Mouse (Mus musculus): ENCODE results near the gene Krtap5-4. TPM values are rescaled to one million over a fixed set of nuclear protein-coding genes. Genes with fewer than 3 reads are reported as not detected.
"Not testable (repeated sequence)": the region's sequence is repeated elsewhere in the genome, so short reads cannot be mapped to it uniquely, and the experiment has no call there.

The Krtap5-4 gene
- polyA plus RNA-seq, 1 experiment from 2014 or later, result not detected

DNA sequence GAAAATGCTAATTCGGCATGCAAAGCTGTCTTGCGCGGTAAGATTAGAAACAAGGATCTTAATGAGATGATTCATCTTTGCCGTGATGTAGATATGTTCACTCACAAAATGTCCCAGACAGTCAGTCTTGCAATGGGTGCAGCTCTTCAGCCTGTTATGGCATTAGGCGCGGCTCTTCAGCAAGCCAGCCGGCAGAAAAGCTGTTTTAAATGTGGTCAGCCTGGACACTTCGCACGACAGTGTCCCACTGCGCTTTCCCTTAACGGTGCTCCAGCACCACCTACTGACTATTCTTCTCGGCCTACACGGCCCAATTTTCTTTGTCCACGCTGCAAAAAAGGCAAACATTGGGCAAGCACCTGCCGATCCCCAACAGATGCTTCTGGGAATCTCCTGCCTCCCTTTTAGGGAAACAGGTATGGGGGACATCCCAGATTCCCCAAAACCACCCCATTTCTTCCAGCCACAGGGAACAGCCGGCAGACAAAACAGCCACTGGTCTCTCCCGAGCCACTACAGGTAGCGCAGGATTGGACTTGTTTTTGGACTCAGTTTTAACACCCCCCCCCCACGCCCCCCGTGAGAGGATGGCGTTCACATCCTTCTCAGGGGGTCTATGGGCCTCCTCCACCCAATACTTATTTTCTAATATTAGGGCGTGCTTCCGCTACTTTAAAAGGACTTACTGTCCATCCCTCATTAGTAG, 18.1 kb upstream of the Krtap5-4 start:
- H3K27ac ChIP-seq (ENCODE audit: low read depth, low read length), result peak overlapping the region; percentile 46
- H3K36me3 ChIP-seq (ENCODE audit: control insufficient read depth, insufficient read depth, low read length), result no peaks in the 10 kb centered on the region
- no peaks in the 10 kb centered on the region for H3K27me3 ChIP-seq (replicated peaks; ENCODE audit: control insufficient read depth, insufficient read depth, low read length)
- ATAC-seq, result peak; percentile 82
- H3K4me2 ChIP-seq (ENCODE audit: low read length), result peak overlapping the region; percentile 93
- WGBS, result 21% methylated on average over 23 of the region's 23 CpGs
- peak overlapping the region; percentile 2 for H3K9ac ChIP-seq (ENCODE audit: low read depth, low read length)
- no peaks in the 10 kb centered on the region for H3K9me3 ChIP-seq (ENCODE audit: control insufficient read depth, low read length)
- peak overlapping the region; percentile 71 for H3K4me3 ChIP-seq (ENCODE audit: low read length)
- peaks cover 10% of the 10 kb centered on the region for H3K4me1 ChIP-seq (ENCODE audit: control insufficient read depth, insufficient read depth, low read depth, low read length)

DNA sequence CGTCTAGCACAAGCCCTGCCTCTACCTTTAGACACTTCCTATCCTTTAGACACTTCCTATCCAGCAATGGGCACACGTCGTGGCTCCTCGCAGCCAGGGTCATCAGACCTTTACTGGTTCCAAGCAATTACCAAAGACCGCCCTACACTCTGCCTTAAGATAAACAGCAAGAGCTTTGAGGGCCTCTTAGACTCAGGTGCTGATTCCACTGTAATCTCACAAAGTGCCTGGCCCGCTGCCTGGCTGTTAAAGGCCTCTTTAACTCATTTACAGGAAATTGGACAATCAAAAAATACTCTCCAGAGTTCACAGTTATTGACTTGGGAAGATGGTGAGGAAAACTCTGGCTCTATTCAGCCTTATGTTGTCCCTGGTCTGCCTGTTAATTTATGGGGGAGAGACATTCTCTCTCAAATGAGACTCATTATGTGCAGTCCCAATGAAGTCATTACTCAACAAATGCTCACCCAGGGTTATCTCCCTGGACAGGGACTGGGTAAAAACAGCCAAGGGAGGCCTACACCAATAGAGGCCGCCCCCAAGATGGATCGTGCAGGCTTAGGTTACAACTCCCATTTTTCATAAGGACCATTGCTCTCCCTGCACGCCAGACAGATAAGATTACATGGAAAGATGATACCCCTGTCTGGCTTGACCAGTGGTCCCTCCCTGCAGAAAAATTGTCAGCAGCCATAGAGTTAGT, 17.3 kb upstream of the Krtap5-4 start:
- H3K9ac ChIP-seq (ENCODE audit: low read depth, low read length); H3K27me3 ChIP-seq (replicated peaks; ENCODE audit: control insufficient read depth, insufficient read depth, low read length); H3K4me3 ChIP-seq (ENCODE audit: low read length); H3K27ac ChIP-seq (ENCODE audit: low read depth, low read length); H3K9me3 ChIP-seq (ENCODE audit: control insufficient read depth, low read length); H3K36me3 ChIP-seq (ENCODE audit: control insufficient read depth, insufficient read depth, low read length); ATAC-seq; H3K4me2 ChIP-seq (ENCODE audit: low read length): not testable (repeated sequence)
- H3K4me1 ChIP-seq (ENCODE audit: control insufficient read depth, insufficient read depth, low read depth, low read length), result peaks cover 10% of the 10 kb centered on the region
- WGBS, result 78% methylated on average over 9 of the region's 9 CpGs

DNA sequence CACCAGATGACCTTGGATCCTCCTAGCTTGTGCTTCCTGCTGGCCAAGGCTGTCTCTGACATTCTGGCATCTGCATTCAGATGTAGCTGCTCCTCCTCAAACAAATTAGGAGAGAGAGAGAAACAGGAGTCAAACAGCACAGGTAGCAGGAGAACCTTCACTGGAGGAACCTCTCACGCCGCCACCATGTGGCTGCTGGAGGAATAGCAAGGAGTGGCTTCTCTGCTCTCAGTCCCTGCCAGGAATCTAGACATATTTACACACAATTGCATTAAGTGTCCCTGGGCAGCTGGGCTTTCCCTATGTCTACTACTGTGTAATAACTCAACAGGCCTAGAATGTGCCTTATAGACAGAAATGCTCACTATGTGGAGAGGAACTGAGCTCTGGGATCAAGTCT, 9.5 kb upstream of the Krtap5-4 start:
- H3K4me1 ChIP-seq (ENCODE audit: control insufficient read depth, insufficient read depth, low read depth, low read length); H3K36me3 ChIP-seq (ENCODE audit: control insufficient read depth, insufficient read depth, low read length); H3K4me3 ChIP-seq (ENCODE audit: low read length); H3K27ac ChIP-seq (ENCODE audit: low read depth, low read length); H3K4me2 ChIP-seq (ENCODE audit: low read length); H3K9me3 ChIP-seq (ENCODE audit: control insufficient read depth, low read length); H3K27me3 ChIP-seq (replicated peaks; ENCODE audit: control insufficient read depth, insufficient read depth, low read length); H3K9ac ChIP-seq (ENCODE audit: low read depth, low read length): not testable (repeated sequence)
- 0% methylated on average over 2 of the region's 2 CpGs for WGBS
- 0 out of 2 replicates have a peak, but pooled peaks have one; percentile 45 for ATAC-seq

DNA sequence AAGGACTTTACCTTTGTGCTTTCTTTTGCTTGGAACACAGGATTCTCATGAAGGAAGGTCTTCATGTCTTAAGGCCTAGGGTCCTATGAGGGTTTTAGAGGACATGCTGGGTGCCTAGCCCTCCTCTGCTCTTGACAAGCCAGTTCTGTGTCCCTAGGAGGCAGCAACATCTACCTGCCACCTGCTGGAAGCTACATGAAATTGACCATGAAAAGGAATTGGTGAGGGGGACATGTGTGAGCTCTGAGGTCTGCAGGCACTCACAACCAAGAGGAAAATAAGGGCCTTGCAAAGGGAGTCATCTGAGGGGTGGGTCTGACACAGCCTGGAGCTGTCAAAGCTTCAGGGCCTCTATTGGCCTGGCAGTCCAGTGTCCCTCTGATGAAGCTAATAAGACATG, 7.9 kb upstream of the Krtap5-4 start:
- Histone ChIP-seq H3K27ac (ENCODE audit: low read depth, low read length) (no peak overlapping the region), H3K27me3 (replicated peaks; ENCODE audit: control insufficient read depth, insufficient read depth, low read length) (peaks cover 2% of the 10 kb centered on the region; the same call in 1 of the 2 replicates), H3K9ac (ENCODE audit: low read depth, low read length) (no peak overlapping the region), H3K4me3 (ENCODE audit: low read length) (no peak overlapping the region), H3K9me3 (ENCODE audit: control insufficient read depth, low read length) (no peaks in the 10 kb centered on the region), H3K4me1 (ENCODE audit: control insufficient read depth, insufficient read depth, low read depth, low read length) (no peaks in the 10 kb centered on the region), H3K4me2 (ENCODE audit: low read length) (no peak overlapping the region), H3K36me3 (ENCODE audit: control insufficient read depth, insufficient read depth, low read length) (no peaks in the 10 kb centered on the region)
- ATAC-seq, result no peak

DNA sequence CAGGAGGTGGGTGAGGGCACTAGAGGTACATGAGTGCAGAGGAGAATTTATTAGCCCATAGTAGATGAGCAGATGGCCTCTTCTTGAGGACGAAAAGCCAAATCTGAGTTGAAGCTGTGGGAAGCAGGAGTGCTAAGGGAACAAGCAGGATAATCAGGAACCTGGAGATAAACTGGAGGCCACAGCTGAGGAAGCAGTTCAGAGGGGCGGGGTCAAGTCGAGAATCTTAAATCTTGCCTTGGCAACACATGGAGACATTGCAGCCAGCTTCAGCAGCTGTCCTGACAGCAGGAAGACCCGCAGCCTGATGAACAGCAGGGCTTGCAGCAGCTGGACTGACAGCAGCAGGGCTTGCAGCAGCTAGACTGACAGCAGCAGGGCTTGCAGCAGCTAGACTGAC, 7.2 kb upstream of the Krtap5-4 start:
- not testable (repeated sequence) for H3K9me3 ChIP-seq (ENCODE audit: control insufficient read depth, low read length)

DNA sequence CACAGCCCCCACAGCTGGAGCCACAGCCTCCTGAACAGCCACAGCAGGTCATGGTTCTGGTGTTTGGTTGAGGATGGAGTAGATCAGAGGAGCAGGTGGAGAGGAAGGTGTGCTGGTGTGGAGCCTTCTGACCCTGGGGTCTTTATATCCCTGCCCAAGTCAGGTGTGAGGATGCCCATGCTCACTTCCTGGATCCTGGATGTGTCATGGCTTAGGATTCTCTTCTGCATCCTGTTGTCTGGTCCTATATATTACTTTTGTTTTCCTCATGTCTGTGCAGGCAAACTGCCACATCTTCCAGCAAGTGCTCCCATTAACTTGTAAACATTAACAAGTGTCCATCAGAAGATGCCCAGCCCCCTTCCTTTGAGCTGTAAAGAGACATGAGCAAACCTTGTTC, 6.3 kb upstream of the Krtap5-4 start, which contains the start of gene Krtap5-1:
Gene Krtap5-1 (minus strand): TSS at position 101 of the 400 bp plus-strand sequence.
- H3K36me3 ChIP-seq (ENCODE audit: control insufficient read depth, insufficient read depth, low read length); H3K4me1 ChIP-seq (ENCODE audit: control insufficient read depth, insufficient read depth, low read depth, low read length); H3K9me3 ChIP-seq (ENCODE audit: control insufficient read depth, low read length); H3K9ac ChIP-seq (ENCODE audit: low read depth, low read length); H3K27me3 ChIP-seq (replicated peaks; ENCODE audit: control insufficient read depth, insufficient read depth, low read length); H3K27ac ChIP-seq (ENCODE audit: low read depth, low read length); H3K4me2 ChIP-seq (ENCODE audit: low read length); ATAC-seq; H3K4me3 ChIP-seq (ENCODE audit: low read length): not testable (repeated sequence)

More for the DNA sequence above, 7.2 kb upstream of the Krtap5-4 start:
- H3K4me2 ChIP-seq (ENCODE audit: low read length); H3K27me3 ChIP-seq (replicated peaks; ENCODE audit: control insufficient read depth, insufficient read depth, low read length); H3K9ac ChIP-seq (ENCODE audit: low read depth, low read length); H3K27ac ChIP-seq (ENCODE audit: low read depth, low read length); ATAC-seq; H3K4me3 ChIP-seq (ENCODE audit: low read length); H3K36me3 ChIP-seq (ENCODE audit: control insufficient read depth, insufficient read depth, low read length); H3K4me1 ChIP-seq (ENCODE audit: control insufficient read depth, insufficient read depth, low read depth, low read length): not testable (repeated sequence)
- WGBS, result 40% methylated on average over 4 of the region's 4 CpGs

DNA sequence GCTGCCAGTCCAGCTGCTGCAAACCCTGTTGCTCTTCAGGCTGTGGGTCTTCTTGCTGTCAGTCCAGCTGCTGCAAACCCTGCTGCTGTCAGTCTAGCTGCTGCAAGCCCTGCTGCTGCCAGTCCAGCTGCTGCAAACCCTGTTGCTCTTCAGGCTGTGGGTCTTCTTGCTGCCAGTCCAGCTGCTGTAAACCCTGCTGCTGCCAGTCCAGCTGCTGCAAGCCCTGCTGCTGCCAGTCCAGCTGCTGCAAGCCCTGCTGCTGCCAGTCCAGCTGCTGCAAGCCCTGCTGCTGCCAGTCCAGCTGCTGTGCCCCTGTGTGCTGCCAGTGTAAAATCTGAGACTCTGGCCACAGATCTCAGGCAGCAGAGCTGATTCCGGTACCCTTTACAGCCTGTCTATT, 580 bp downstream of the Krtap5-4 start:
- H3K4me3 ChIP-seq (ENCODE audit: low read length); ATAC-seq: not testable (repeated sequence)
- 89% methylated on average over 1 of the region's 1 CpGs for WGBS

DNA sequence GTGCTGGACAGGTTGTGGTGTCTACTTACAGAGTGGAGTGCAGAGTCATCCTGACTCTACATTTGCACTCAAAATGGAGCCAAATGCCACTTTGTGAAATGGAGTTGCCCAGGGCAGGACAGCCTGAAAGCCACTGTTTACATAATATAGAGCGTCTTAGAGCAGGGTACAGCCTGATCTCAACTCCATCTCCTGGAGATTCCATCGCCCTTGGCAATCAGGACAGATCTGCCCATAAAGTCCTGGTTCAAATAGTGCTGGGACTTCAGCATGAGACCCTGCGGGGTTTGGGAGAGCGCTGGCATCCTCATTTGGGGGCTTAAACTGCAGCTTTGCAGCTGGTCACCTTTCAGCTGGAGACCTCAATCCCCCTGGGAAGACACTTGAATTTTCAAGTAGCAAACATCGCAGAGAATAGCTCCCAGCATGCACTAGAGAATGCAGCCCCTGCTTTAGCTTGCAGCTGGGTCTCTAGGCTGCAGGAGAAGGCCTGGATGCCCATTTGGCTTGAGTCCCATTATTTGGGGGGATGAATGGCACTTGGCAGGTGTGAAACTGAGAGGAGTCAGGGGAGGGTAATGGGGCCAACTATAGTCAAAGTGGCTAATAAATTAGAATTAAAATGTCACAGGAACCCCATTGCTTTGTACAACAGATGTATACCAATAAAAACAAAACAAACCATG, 11.4 kb downstream of the Krtap5-4 start:
- H3K9me3 ChIP-seq (ENCODE audit: control insufficient read depth, low read length), result no peaks in the 10 kb centered on the region
- H3K4me1 ChIP-seq (ENCODE audit: control insufficient read depth, insufficient read depth, low read depth, low read length), result peaks cover 11% of the 10 kb centered on the region
- no peak overlapping the region for H3K27ac ChIP-seq (ENCODE audit: low read depth, low read length)
- H3K36me3 ChIP-seq (ENCODE audit: control insufficient read depth, insufficient read depth, low read length), result no peaks in the 10 kb centered on the region
- peak; percentile 46 for ATAC-seq
- no peaks in the 10 kb centered on the region for H3K27me3 ChIP-seq (replicated peaks; ENCODE audit: control insufficient read depth, insufficient read depth, low read length)
- no peak overlapping the region for H3K4me2 ChIP-seq (ENCODE audit: low read length)
- H3K9ac ChIP-seq (ENCODE audit: low read depth, low read length), result no peak overlapping the region
- WGBS, result 31% methylated on average over 5 of the region's 5 CpGs
- H3K4me3 ChIP-seq (ENCODE audit: low read length), result no peak overlapping the region

More for the DNA sequence above, 580 bp downstream of the Krtap5-4 start:
- H3K36me3 ChIP-seq (ENCODE audit: control insufficient read depth, insufficient read depth, low read length); H3K4me1 ChIP-seq (ENCODE audit: control insufficient read depth, insufficient read depth, low read depth, low read length); H3K27ac ChIP-seq (ENCODE audit: low read depth, low read length); H3K9ac ChIP-seq (ENCODE audit: low read depth, low read length); H3K27me3 ChIP-seq (replicated peaks; ENCODE audit: control insufficient read depth, insufficient read depth, low read length); H3K4me2 ChIP-seq (ENCODE audit: low read length); H3K9me3 ChIP-seq (ENCODE audit: control insufficient read depth, low read length): not testable (repeated sequence)

DNA sequence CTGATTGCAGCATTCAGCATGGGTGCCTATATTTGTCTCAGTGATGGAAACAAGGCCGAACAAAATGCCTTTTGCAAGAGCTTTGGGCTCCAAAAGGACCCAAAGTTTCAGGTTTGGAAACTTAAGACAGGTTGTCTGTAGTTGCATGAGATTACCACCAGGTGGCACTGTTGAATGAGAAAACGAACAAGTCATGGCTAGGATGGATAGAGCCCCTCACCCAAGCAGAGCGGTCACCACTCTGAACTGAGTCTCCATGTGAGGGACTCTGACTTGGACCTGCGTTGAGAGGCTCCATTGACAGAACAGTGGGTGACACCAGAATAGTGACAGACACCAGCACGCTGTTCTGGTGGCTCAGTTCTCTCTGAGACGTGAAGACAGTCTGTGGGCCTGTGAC, 13.2 kb downstream of the Krtap5-4 start:
- peaks cover 12% of the 10 kb centered on the region for H3K4me1 ChIP-seq (ENCODE audit: control insufficient read depth, insufficient read depth, low read depth, low read length)
- ATAC-seq, result peak; percentile 57; the same call in 1 of the 2 replicates
- no peak overlapping the region for H3K4me2 ChIP-seq (ENCODE audit: low read length)
- H3K9ac ChIP-seq (ENCODE audit: low read depth, low read length), result no peak overlapping the region
- no peaks in the 10 kb centered on the region for H3K9me3 ChIP-seq (ENCODE audit: control insufficient read depth, low read length)
- WGBS, result 48% methylated on average over 6 of the region's 6 CpGs
- H3K27me3 ChIP-seq (replicated peaks; ENCODE audit: control insufficient read depth, insufficient read depth, low read length), result no peaks in the 10 kb centered on the region
- H3K36me3 ChIP-seq (ENCODE audit: control insufficient read depth, insufficient read depth, low read length), result no peaks in the 10 kb centered on the region
- H3K27ac ChIP-seq (ENCODE audit: low read depth, low read length), result no peak overlapping the region
- no peak overlapping the region for H3K4me3 ChIP-seq (ENCODE audit: low read length)

Measured in hindbrain, embryonic 16.5 days (tissue).